Mouse (Mus musculus) cortical plate, adult 2 months (tissue): ENCODE measurements at regions not wholly inside any gene's neighbourhood (a gene's known extent, or its start where the extent isn't known, plus 50 kb on each side); places are given as distances from the start of the nearest gene placed in this dataset.

Source experiments
- H3K27ac ChIP-seq: fragments of 200-500 bp; 2 replicates; pipeline ENCODE4 v1.5.1; 2012; ENCODE audit warnings: low read length, control low read depth, inconsistent platforms; ENCODE audit not compliant: insufficient read depth
- H3K4me1 ChIP-seq: fragments of 200-500 bp; 2 replicates; pipeline ENCODE4 v1.6.1; 2011; ENCODE audit warnings: low read length; ENCODE audit not compliant: control insufficient read depth, insufficient read depth
- H3K4me3 ChIP-seq: fragments of 200-500 bp; 2 replicates; pipeline ENCODE4 v1.5.1; 2011; ENCODE audit warnings: mild to moderate bottlenecking, low read length, control low read depth; ENCODE audit not compliant: insufficient read depth
- CTCF ChIP-seq: fragments of 200-500 bp; IDR thresholded peaks from 2 replicates; pipeline ENCODE4 v1.5.1; 2011; ENCODE audit warnings: mild to moderate bottlenecking, control low read depth, low read length; ENCODE audit not compliant: insufficient read depth; ENCODE audit errors: extremely low read depth
- POLR2A ChIP-seq: fragments of 200-500 bp; IDR thresholded peaks from 2 replicates; pipeline ENCODE4 v1.6.1; 2011; ENCODE audit warnings: mild to moderate bottlenecking, low read length, control low read depth; ENCODE audit not compliant: insufficient read depth; ENCODE audit errors: extremely low read depth

DNA sequence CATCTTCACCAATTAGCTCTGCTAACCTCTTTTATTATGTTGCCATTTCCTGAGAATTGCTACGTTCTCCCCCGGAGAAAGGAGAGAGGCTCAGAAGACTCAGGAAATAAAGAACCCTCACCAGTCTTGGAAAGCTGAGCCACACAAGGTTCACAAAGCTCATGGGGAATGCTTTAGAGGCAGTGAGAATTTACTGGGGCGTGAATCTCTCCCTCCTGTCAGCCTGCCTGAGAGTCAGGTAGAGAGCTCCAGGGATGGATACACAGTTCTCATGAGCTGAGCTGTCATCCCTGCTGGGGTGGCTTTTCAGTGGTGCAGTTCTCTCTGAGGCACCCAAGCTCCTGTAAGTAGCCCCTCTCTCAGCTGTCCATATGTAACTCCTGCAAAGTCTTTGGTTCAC, 203.0 kb upstream of the Ndst3 start:
- Histone ChIP-seq H3K4me1 (no peaks in the 10 kb centered on the region), H3K4me3 (no peak overlapping the region), H3K27ac (no peak overlapping the region)
- TF ChIP-seq POLR2A, result no peak
- TF ChIP-seq CTCF, result no peak

DNA sequence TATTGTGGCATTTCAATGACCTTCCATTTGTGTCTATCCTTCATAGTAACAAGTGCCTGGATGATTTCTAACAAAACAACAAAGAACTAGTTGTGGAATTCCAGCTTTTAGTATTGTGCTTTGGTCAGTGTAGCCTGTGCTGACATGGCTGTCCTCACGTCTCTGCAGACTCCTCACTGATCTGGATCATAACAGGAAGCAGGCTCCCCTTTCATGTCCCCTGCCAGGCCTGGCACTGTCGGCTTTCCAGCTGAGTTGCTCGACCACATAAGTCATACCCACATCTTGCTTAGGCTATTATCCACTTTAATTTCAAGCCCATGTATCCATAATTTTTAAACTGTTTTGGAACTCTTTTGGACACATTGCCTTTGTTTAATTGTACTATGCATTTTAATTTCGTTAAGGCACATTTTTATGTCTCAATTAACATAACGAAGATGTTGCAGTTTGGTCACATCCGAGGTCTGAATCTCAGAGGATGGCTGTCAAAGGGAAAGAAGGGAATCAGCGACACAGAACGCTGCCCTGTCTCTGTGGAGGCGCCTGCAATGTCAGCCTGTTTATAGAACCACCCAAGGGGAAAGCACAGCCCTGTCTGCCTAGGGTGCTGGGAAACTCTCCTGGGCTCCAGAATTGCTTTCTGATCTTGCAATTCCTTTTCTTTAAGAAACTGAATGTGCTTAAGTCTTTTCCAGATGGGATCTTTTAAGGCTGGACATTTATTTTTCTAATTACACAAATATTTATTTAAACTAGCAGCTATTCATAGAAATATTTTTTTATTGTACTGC, 215.5 kb upstream of the Ndst3 start:
- Histone ChIP-seq H3K4me3 (no peak overlapping the region), H3K27ac (no peak overlapping the region), H3K4me1 (no peaks in the 10 kb centered on the region)
- TF ChIP-seq POLR2A, result no peak
- TF ChIP-seq CTCF, result no peak

DNA sequence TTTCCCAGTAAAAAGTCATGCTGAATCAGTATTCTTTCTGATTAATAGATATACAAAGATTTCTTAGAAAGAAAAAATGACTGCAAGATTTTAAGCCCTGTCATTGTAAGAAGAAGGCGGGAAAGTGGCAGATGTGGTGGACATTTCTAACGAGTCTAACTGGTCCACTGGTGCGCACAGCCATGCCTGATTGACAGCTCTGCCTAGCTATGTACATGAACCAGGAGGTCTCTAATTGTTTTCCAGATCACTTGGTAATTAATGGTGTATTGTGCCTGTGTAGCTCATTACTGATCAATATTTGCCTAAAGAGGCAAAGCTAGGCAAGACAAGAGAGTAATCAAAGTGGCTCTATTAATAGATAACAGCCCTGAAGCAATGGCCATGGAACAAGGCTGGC, 227.5 kb upstream of the Ndst3 start:
- H3K4me1 ChIP-seq, result no peaks in the 10 kb centered on the region
- no peak overlapping the region for H3K27ac ChIP-seq
- H3K4me3 ChIP-seq, result no peak overlapping the region
- no peak for TF ChIP-seq POLR2A
- no peak for TF ChIP-seq CTCF

DNA sequence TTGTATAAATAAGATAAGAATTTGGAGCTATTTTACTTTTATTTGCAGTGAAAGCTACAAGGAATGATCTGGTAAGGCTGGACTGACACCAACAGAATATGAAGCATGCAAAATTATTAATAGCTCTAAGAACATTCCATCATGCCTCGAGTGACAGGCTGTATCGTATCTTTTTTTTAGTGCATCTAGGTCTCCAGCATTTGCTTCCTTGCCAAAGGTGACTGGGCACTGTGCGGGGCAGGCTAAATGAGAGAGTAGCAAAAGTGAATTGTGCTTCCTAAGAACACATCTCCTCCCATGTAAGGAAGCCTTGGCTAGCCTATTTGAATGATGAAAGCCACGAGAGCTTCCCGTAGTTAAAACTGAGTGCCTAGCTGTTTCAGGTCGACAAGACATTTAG, 261.5 kb upstream of the Ndst3 start:
- Histone ChIP-seq H3K4me3 (no peak overlapping the region), H3K4me1 (no peaks in the 10 kb centered on the region), H3K27ac (no peak overlapping the region)
- TF ChIP-seq POLR2A (no peak), CTCF (no peak)

DNA sequence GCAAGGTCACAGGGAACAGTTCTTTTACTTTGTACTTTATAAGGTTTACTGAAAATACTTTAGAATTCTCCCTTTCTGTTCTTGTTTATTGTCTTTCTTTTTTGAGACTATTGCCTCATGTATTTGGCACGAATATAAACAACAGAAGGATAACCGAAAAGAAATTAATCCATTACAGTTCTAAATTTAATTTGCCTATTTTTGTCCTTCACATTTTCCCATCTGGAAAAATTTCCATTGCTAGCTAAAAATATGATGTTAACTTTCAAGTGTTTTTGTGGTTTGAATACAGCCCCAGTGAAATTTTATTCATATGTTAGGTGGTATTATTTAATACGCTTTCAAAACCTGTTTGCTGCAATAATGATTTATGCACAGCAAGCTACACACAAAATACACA, 276.7 kb upstream of the Ndst3 start:
- Histone ChIP-seq H3K27ac (no peak overlapping the region), H3K4me3 (no peak overlapping the region), H3K4me1 (no peaks in the 10 kb centered on the region)
- TF ChIP-seq CTCF (no peak), POLR2A (no peak)

DNA sequence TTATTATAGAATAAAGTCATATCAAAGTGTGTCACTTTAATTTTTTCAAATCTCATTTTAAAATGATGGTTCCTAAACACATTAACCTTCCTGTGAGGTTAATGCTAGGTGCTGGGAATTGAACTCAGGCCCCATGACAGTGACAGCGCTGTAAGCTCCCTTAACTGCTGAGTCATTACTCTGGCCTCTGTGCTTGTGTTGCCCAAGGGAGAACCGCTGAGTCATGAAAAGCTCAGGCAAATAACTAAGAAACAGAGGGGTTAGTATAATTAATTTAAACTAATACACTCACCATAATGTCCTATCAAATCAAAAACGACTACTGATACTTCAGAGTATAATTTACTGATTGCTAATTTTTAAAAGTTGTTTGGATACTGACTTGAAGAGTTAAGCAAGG, 281.7 kb upstream of the Ndst3 start:
- Histone ChIP-seq H3K27ac (no peak overlapping the region), H3K4me3 (no peak overlapping the region), H3K4me1 (no peaks in the 10 kb centered on the region)
- TF ChIP-seq POLR2A (no peak), CTCF (no peak)

DNA sequence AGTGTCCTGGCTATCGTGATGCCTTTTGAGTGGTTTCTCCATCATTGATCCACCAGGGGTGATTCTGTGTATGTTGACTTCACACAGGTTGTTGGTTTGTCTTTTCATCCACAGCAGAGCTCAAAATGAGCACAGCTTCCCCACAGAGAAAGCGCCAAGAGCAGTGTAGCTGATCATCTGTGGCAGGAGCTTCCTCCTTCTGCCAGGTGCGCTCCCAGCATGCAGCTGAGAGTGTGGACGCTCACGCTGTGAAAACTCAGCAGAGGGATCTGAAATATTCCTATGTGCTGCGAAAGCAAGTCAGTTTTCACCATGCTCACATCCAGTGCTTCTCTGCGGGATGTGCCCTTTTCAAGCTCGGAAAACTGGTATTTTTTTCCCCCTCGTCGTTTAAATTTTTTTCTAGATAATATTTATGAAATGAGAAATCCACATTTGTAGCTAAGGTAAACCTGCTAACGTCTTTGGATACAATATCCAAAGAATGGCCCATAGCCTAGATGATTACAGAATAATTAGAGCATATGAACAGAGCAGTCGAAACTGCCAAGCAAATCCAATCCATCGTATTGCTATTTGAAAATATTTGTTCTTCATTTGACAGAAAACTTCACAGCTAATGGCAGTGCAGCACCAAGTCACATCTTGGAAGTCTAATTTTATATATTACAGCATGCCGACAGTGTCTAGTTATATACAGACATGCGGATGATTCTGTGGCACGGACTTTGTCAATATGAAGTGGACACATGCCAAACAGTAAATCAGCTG, 283.3 kb upstream of the Ndst3 start:
- Histone ChIP-seq H3K27ac (no peak overlapping the region), H3K4me1 (no peaks in the 10 kb centered on the region), H3K4me3 (no peak overlapping the region)
- TF ChIP-seq POLR2A (no peak), CTCF (no peak)

DNA sequence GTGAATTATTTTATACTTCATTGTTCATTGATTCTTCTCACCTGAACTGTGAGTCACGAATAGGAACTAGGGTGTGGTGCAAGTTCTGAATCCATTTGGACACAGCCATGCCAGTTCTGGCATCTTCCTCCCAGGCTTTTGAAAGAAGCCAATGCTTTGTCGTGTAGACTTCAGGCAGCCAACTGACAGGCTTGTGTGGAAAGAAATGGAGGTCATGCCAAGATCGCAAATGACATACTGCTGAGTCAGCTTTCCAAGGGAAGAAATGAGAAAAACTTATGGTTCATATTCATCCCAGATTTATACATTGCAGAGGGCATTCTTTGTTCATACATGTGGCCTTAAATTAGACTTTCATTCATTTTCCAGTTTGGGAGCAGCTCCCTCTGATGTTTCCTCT, 285.8 kb upstream of the Ndst3 start:
- H3K4me1 ChIP-seq, result no peaks in the 10 kb centered on the region
- no peak overlapping the region for H3K27ac ChIP-seq
- TF ChIP-seq POLR2A, result no peak
- TF ChIP-seq CTCF, result no peak
- H3K4me3 ChIP-seq, result no peak overlapping the region

DNA sequence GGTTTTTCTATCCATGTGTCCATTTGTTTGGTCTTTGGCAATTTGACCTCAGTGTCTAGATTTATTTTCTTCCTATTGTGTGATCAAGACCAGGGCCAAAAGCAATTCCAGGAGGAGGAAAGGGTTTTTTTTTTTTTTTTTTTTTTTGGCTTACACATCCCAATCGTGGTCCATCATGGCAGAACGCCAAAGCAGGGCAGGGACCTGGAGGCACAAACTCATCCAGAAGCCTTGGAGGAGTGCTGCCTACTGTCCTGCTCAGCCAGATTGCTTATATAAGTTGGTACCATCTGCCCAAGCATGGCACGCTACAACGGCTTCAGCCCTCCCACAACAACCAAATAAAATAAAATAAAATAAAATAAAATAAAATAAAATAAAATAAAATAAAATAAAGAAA, 286.5 kb upstream of the Ndst3 start:
- no peak overlapping the region for H3K4me3 ChIP-seq
- H3K4me1 ChIP-seq, result no peaks in the 10 kb centered on the region
- TF ChIP-seq CTCF, result no peak
- no peak overlapping the region for H3K27ac ChIP-seq

DNA sequence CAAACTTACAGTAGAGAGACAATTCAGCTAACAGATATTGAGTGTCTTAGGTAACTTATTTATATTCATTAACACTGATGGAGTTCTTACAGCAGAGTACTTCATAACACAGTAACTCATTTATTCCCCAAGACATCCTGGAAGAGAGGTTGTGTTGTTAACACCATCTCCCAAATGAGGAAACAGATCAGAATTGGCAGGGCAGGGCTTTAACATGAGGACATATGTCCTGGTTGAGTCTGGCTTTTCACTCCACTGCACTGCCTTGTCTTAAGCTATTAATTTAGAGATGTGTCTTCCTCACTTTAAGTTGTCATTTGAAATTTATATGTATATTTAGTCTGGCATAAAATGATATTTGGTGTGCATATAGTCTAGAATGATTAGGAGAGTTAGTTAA, 292.4 kb upstream of the Ndst3 start:
- Histone ChIP-seq H3K4me3 (no peak overlapping the region), H3K27ac (no peak overlapping the region), H3K4me1 (no peaks in the 10 kb centered on the region)
- TF ChIP-seq CTCF (no peak), POLR2A (no peak)
